ENCODE assay signal across 8 mouse cellular contexts in genomic region chr3:121345643-121346000, GRCm38 (mm10). TPM values are rescaled to one million over a fixed set of nuclear protein-coding genes. Genes with fewer than 3 reads are reported as not detected.
A peak's percentile ranks its signal among the peaks of the same experiment; 100 is the strongest.
DNase-seq lines count a peak whose midpoint lies in the region; ATAC-seq and TF ChIP-seq lines count a peak whose summit lies in the region.
"Had no signal": no experiment of that assay in that cellular context is flagged by ENCODE, and none has a peak within 500 bp of the region (broad histone marks: within the 10 kb centered on the region; RNA-seq: fewer than 3 reads in every experiment).

No protein-coding gene starts in this region.

- no peak overlapping the region for H3K4me3 ChIP-seq in lung, embryonic 15.5 days
- H3K4me3 ChIP-seq in embryonic facial prominence, embryonic 14.5 days (ENCODE audit: low read depth, low read length), result no peak overlapping the region
- H3K4me3 ChIP-seq in kidney, embryonic 15.5 days (replicated peaks), result no peak overlapping the region
- no peak overlapping the region for H3K4me3 ChIP-seq in liver, postnatal 0 days (ENCODE audit: low read depth, low read length)

- H3K27ac ChIP-seq in lung, embryonic 15.5 days, result peak overlapping the region; percentile 29; the same call in 1 of the 2 replicates
- H3K27ac ChIP-seq in embryonic facial prominence, embryonic 14.5 days (replicated peaks; ENCODE audit: low read depth, low read length), result peak overlapping the region; percentile 82; the same call in 1 of the 2 replicates
- H3K27ac ChIP-seq in kidney, embryonic 15.5 days, result peak overlapping the region; percentile 75
- H3K27ac ChIP-seq in liver, postnatal 0 days (ENCODE audit: low read depth), result peak overlapping the region; percentile 90

- no peaks in the 10 kb centered on the region for H3K36me3 ChIP-seq in lung, embryonic 15.5 days
- no peaks in the 10 kb centered on the region for H3K36me3 ChIP-seq in embryonic facial prominence, embryonic 14.5 days (ENCODE audit: control insufficient read depth, insufficient read depth, low read length)
- no peaks in the 10 kb centered on the region for H3K36me3 ChIP-seq in kidney, embryonic 15.5 days
- H3K36me3 ChIP-seq in liver, postnatal 0 days (replicated peaks; ENCODE audit: insufficient read depth, low read length), result no peaks in the 10 kb centered on the region

- H3K9me3 ChIP-seq in lung, embryonic 15.5 days, result no peaks in the 10 kb centered on the region
- H3K9me3 ChIP-seq in embryonic facial prominence, embryonic 14.5 days (ENCODE audit: control insufficient read depth, low read length), result no peaks in the 10 kb centered on the region
- no peaks in the 10 kb centered on the region for H3K9me3 ChIP-seq in kidney, embryonic 15.5 days (replicated peaks)
- H3K9me3 ChIP-seq in liver, postnatal 0 days (ENCODE audit: low read length), result no peaks in the 10 kb centered on the region

- ATAC-seq in lung, embryonic 15.5 days (ENCODE audit: borderline replicate concordance, extremely low read depth, low FRiP score, low TSS enrichment), result no peak
- no peak for ATAC-seq in embryonic facial prominence, embryonic 14.5 days (ENCODE audit: low read depth)
- ATAC-seq in kidney, embryonic 15.5 days (replicated peaks; ENCODE audit: low FRiP score), result no peak
- peak; percentile 65 for ATAC-seq in liver, postnatal 0 days
- ATAC-seq in erythroblast, adult 5-6 weeks (replicated peaks; ENCODE audit: low FRiP score, poor library complexity, severe bottlenecking), result no peak

- TF ChIP-seq CTCF in liver, postnatal 0 days (IDR thresholded peaks at IDR 0.05; ENCODE audit: low read depth), result no peak

- DNase-seq in lung, adult 18-20 months, result no peak
- DNase-seq in embryonic facial prominence, embryonic 14.5 days (ENCODE audit: low spot score), result no peak
- no peak for DNase-seq in liver, postnatal 0 days
- no peak for DNase-seq in gastrocnemius, postnatal 25 days

- no peaks in the 10 kb centered on the region for H3K27me3 ChIP-seq in lung, embryonic 15.5 days
- no peaks in the 10 kb centered on the region for H3K27me3 ChIP-seq in embryonic facial prominence, embryonic 14.5 days (replicated peaks; ENCODE audit: control insufficient read depth, insufficient read depth, low read length)
- no peaks in the 10 kb centered on the region for H3K27me3 ChIP-seq in kidney, embryonic 15.5 days
- H3K27me3 ChIP-seq in liver, postnatal 0 days (ENCODE audit: insufficient read depth, low read length), result no peaks in the 10 kb centered on the region

- H3K4me1 ChIP-seq in lung, embryonic 15.5 days, result peaks cover 32% of the 10 kb centered on the region
- H3K4me1 ChIP-seq in embryonic facial prominence, embryonic 14.5 days (ENCODE audit: control insufficient read depth, insufficient read depth, low read length), result peaks cover 63% of the 10 kb centered on the region
- peaks cover 37% of the 10 kb centered on the region for H3K4me1 ChIP-seq in kidney, embryonic 15.5 days
- peaks cover 34% of the 10 kb centered on the region for H3K4me1 ChIP-seq in liver, postnatal 0 days (ENCODE audit: insufficient read depth)

- TF ChIP-seq EP300 in liver, postnatal 0 days (IDR thresholded peaks at IDR 0.05; ENCODE audit: low read depth), result no peak

- 31% methylated on average over 6 of the region's 6 CpGs for WGBS in lung, embryonic 15.5 days
- 42% methylated on average over 6 of the region's 6 CpGs for WGBS in embryonic facial prominence, embryonic 14.5 days
- 54% methylated on average over 6 of the region's 6 CpGs for WGBS in kidney, embryonic 15.5 days
- WGBS in liver, postnatal 0 days (ENCODE audit: insufficient replicate concordance), result 34% methylated on average over 6 of the region's 6 CpGs

- H3K4me2 ChIP-seq in lung, embryonic 15.5 days, result no peak overlapping the region
- no peak overlapping the region for H3K4me2 ChIP-seq in embryonic facial prominence, embryonic 14.5 days (ENCODE audit: low read depth, low read length)
- H3K4me2 ChIP-seq in kidney, embryonic 15.5 days, result no peak overlapping the region
- H3K4me2 ChIP-seq in liver, postnatal 0 days (ENCODE audit: low read depth, low read length), result peak overlapping the region; percentile 63
- H3K4me2 ChIP-seq: midbrain, embryonic 11.5 days had no signal

- H3K9ac ChIP-seq in lung, embryonic 15.5 days, result no peak overlapping the region
- H3K9ac ChIP-seq in embryonic facial prominence, embryonic 14.5 days (ENCODE audit: low read depth, low read length), result no peak overlapping the region
- H3K9ac ChIP-seq in kidney, embryonic 15.5 days, result no peak overlapping the region
- H3K9ac ChIP-seq in liver, postnatal 0 days (replicated peaks), result no peak overlapping the region; the same call in 1 of the 2 replicates

RNA-seq across cellular contexts. Expression of gene Alg14, which starts 54.0 kb away (rescaled TPM):
- polyA plus RNA-seq in lung, embryonic 15.5 days (2015; fragmentation: Nextera tagmentation; extraction: Ambion mirVana), result 44.5 and 46.0 TPM in 2 replicates
- polyA plus RNA-seq in embryonic facial prominence, embryonic 14.5 days (2014; fragmentation: Nextera tagmentation; extraction: Ambion mirVana), result 38.8 and 49.6 TPM in 2 replicates
- polyA plus RNA-seq in kidney, embryonic 15.5 days (2015; fragmentation: Nextera tagmentation; extraction: Ambion mirVana), result 38.9 and 41.5 TPM in 2 replicates
- polyA plus RNA-seq in liver, postnatal 0 days (2015; fragmentation: Nextera tagmentation; extraction: Ambion mirVana), result 20.1 and 21.3 TPM in 2 replicates
- 0.84 and 3.1 TPM in 2 replicates for total RNA-seq in erythroblast, adult 5-6 weeks (2015; ENCODE audit: low replicate concordance)
- 1.8 and 3.1 TPM in 2 replicates for total RNA-seq in erythroblast, adult 5-6 weeks (2017; ENCODE audit: low replicate concordance)
- 1 to 10 TPM; 9.2 to 9.3 TPM for total RNA-seq in gastrocnemius, postnatal 25 days (2021)

Comparison
In these comparisons a context has a peak if more than half of its experiments do, and no peak if none do; other contexts are left out.
1. H3K27ac ChIP-seq: peak in every context shown above with its lines; median percentile 90 in liver, postnatal 0 days; 82 in embryonic facial prominence, embryonic 14.5 days; 75 in kidney, embryonic 15.5 days; 29 in lung, embryonic 15.5 days.